Mouse (Mus musculus): Measurements from ENCODE around the gene Dmxl2. TPM values are rescaled to one million over a fixed set of nuclear protein-coding genes. Genes with fewer than 3 reads are reported as not detected.

Gene Dmxl2
- polyA plus RNA-seq, 1 experiment from 2014 or later: 1.8 TPM

DNA sequence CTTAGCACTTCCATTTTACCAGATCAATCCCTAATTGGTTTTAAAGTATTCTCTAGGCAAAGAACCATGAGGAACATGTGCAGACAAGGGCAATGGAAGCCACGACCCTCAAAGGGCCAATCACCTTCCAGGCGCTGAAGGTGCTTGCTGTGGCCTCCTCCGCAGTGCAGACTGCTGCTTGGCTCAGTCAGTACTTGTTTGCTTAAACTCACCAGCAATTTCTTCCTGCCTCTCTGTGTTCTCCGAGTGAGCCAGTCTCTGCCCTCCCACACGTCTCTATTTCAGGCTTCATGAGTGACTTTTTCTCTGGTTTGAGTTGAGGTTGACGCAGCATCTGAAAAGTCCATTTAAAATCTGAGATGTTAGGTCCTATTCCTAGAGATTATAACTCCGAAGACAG is 17.5 kb upstream of the Dmxl2 start:
- H3K9ac ChIP-seq (ENCODE audit: low read length): no peak overlapping the region
- H3K36me3 ChIP-seq (ENCODE audit: control insufficient read depth, insufficient read depth, low read length): no peaks in the 10 kb centered on the region
- ATAC-seq (ENCODE audit: low FRiP score, low TSS enrichment): no peak
- H3K27ac ChIP-seq (replicated peaks): no peak overlapping the region
- no peak overlapping the region for H3K4me2 ChIP-seq (replicated peaks; ENCODE audit: low read depth)
- 57% methylated on average over 7 of the region's 7 CpGs for WGBS
- H3K9me3 ChIP-seq (ENCODE audit: control insufficient read depth, low read length): no peaks in the 10 kb centered on the region
- no peak overlapping the region for H3K4me3 ChIP-seq (ENCODE audit: low read depth, low read length)
- DNase-seq (ENCODE audit: low spot score): no peak
- no peaks in the 10 kb centered on the region for H3K4me1 ChIP-seq (replicated peaks; ENCODE audit: control insufficient read depth, insufficient read depth)
- TF ChIP-seq CTCF (IDR thresholded peaks at IDR 0.05; ENCODE audit: low read depth) (no peak), EP300 (optimal IDR thresholded peaks at IDR 0.05) (no peak)
- H3K27me3 ChIP-seq (ENCODE audit: control insufficient read depth, insufficient read depth, low read length): no peaks in the 10 kb centered on the region

DNA sequence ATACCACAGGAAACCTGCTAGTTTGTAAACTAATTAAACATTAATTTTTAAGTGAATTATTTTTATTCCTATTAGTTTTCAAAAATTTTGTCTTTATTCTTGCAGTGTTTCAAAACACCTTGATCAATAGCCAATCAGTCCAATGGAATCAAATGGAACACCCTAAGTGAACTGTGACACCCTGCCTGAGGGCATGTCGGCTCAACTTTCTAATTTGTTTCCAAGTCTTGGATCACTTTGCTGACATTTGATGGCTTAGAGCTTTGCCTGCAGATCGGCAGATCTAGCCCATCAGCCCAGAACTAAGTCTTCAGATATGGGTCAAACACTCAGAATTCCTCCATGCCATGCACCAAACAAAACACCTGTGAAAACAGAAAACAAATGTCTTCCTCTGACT is 14.6 kb upstream of the Dmxl2 start:
- WGBS: 83% methylated on average over 2 of the region's 2 CpGs
- TF ChIP-seq EP300 (optimal IDR thresholded peaks at IDR 0.05) (no peak), CTCF (IDR thresholded peaks at IDR 0.05; ENCODE audit: low read depth) (no peak)

DNA sequence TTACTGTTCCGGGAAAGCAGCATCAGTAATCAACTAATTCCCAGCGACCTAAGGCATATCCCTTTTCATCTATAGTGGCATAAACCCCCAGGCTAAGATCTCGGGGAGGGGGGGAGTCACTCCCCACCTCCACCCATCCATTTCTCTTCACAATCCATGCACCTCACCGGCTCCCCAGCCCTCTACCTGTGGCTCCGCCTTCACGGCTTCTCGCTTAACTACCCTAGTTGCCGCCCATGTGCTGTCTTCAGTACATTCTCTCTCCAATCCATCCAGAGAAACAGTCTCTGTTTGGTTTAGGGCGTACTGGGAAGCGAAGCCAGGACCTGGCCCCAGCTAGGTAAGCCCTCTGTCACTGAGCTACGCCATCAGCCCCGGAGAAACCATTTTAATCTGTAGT is 1.4 kb upstream of the Dmxl2 start:
- no peak for TF ChIP-seq EP300 (optimal IDR thresholded peaks at IDR 0.05)
- TF ChIP-seq CTCF (IDR thresholded peaks at IDR 0.05; ENCODE audit: low read depth): no peak
- no peak overlapping the region for H3K4me3 ChIP-seq (ENCODE audit: low read depth, low read length)
- no peaks in the 10 kb centered on the region for H3K27me3 ChIP-seq (ENCODE audit: control insufficient read depth, insufficient read depth, low read length)
- no peak overlapping the region for H3K9ac ChIP-seq (ENCODE audit: low read length)
- no peaks in the 10 kb centered on the region for H3K36me3 ChIP-seq (ENCODE audit: control insufficient read depth, insufficient read depth, low read length)
- H3K4me2 ChIP-seq (replicated peaks; ENCODE audit: low read depth): peak overlapping the region; percentile 36
- H3K27ac ChIP-seq (replicated peaks): no peak overlapping the region
- 11% methylated on average over 12 of the region's 12 CpGs for WGBS
- no peak for ATAC-seq (ENCODE audit: low FRiP score, low TSS enrichment)
- H3K9me3 ChIP-seq (ENCODE audit: control insufficient read depth, low read length): no peaks in the 10 kb centered on the region
- DNase-seq (ENCODE audit: low spot score): peak; percentile 23
- no peaks in the 10 kb centered on the region for H3K4me1 ChIP-seq (replicated peaks; ENCODE audit: control insufficient read depth, insufficient read depth)

More for the DNA sequence above, 14.6 kb upstream of the Dmxl2 start:
- ATAC-seq (ENCODE audit: low FRiP score, low TSS enrichment) (no peak), DNase-seq (ENCODE audit: low spot score) (no peak)
- no peak overlapping the region for H3K4me2 ChIP-seq (replicated peaks; ENCODE audit: low read depth)
- no peaks in the 10 kb centered on the region for H3K36me3 ChIP-seq (ENCODE audit: control insufficient read depth, insufficient read depth, low read length)
- no peaks in the 10 kb centered on the region for H3K9me3 ChIP-seq (ENCODE audit: control insufficient read depth, low read length)
- H3K4me3 ChIP-seq (ENCODE audit: low read depth, low read length): no peak overlapping the region
- H3K27me3 ChIP-seq (ENCODE audit: control insufficient read depth, insufficient read depth, low read length): no peaks in the 10 kb centered on the region
- no peak overlapping the region for H3K9ac ChIP-seq (ENCODE audit: low read length)
- no peak overlapping the region for H3K27ac ChIP-seq (replicated peaks)
- no peaks in the 10 kb centered on the region for H3K4me1 ChIP-seq (replicated peaks; ENCODE audit: control insufficient read depth, insufficient read depth)

GRCm38 (mm10) chr9:54502111-54502495 is 677 bp upstream of the Dmxl2 start:
- H3K4me1 ChIP-seq (replicated peaks; ENCODE audit: control insufficient read depth, insufficient read depth): no peaks in the 10 kb centered on the region
- H3K36me3 ChIP-seq (ENCODE audit: control insufficient read depth, insufficient read depth, low read length): no peaks in the 10 kb centered on the region
- 3% methylated on average over 13 of the region's 13 CpGs for WGBS
- TF ChIP-seq CTCF (IDR thresholded peaks at IDR 0.05; ENCODE audit: low read depth): no peak
- no peak overlapping the region for H3K27ac ChIP-seq (replicated peaks)
- H3K27me3 ChIP-seq (ENCODE audit: control insufficient read depth, insufficient read depth, low read length): no peaks in the 10 kb centered on the region
- no peaks in the 10 kb centered on the region for H3K9me3 ChIP-seq (ENCODE audit: control insufficient read depth, low read length)
- peak overlapping the region; percentile 72 for H3K4me3 ChIP-seq (ENCODE audit: low read depth, low read length)
- DNase-seq (ENCODE audit: low spot score) (no peak), ATAC-seq (ENCODE audit: low FRiP score, low TSS enrichment) (peak; percentile 25; the same call in 1 of the 2 replicates)
- peak overlapping the region; percentile 67; the same call in 1 of the 2 replicates for H3K9ac ChIP-seq (ENCODE audit: low read length)
- H3K4me2 ChIP-seq (replicated peaks; ENCODE audit: low read depth): peak overlapping the region; percentile 99

DNA sequence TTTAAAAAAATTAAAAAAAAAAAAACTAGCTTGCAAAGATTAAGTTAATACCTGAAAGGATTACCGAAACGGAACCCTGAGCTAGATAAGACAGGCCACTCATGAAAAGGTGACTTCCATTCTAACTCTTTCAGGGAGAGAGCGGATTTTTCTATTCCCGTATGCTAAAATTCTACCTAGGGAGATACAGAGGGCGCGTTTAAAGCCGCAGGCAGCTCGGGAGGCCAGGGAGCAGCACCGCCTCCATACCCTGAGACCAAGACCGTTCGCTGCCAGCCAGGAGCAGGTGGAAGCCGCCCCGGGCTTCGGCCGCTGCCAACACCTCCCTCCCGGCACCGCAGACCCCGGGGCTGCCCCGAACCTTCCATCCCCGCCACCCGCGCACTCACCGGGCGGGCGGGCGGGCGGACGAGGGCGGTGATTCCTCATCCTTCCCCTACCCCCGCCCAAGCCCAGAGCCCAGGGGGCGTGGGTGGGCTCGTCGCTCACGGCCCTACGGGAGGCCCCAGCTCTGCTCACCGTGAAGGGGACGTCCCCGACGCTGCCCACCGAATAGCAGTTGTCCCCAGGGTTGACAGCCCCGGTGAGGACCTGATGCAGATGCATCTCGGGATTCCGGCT is 484 bp downstream of the Dmxl2 start:
- ATAC-seq (ENCODE audit: low FRiP score, low TSS enrichment) (peak; percentile 53), DNase-seq (ENCODE audit: low spot score) (no peak)
- H3K4me3 ChIP-seq (ENCODE audit: low read depth, low read length): peak overlapping the region; percentile 72
- peak overlapping the region; percentile 30; the same call in 1 of the 2 replicates for H3K27ac ChIP-seq (replicated peaks)
- under 1% methylated on average over 35 of the region's 43 CpGs for WGBS
- no peaks in the 10 kb centered on the region for H3K9me3 ChIP-seq (ENCODE audit: control insufficient read depth, low read length)
- no peaks in the 10 kb centered on the region for H3K36me3 ChIP-seq (ENCODE audit: control insufficient read depth, insufficient read depth, low read length)
- peak overlapping the region; percentile 99 for H3K4me2 ChIP-seq (replicated peaks; ENCODE audit: low read depth)
- H3K27me3 ChIP-seq (ENCODE audit: control insufficient read depth, insufficient read depth, low read length): no peaks in the 10 kb centered on the region
- no peaks in the 10 kb centered on the region for H3K4me1 ChIP-seq (replicated peaks; ENCODE audit: control insufficient read depth, insufficient read depth)
- TF ChIP-seq CTCF (IDR thresholded peaks at IDR 0.05; ENCODE audit: low read depth): no peak
- no peak for TF ChIP-seq EP300 (optimal IDR thresholded peaks at IDR 0.05)
- H3K9ac ChIP-seq (ENCODE audit: low read length): peak overlapping the region; percentile 67

DNA sequence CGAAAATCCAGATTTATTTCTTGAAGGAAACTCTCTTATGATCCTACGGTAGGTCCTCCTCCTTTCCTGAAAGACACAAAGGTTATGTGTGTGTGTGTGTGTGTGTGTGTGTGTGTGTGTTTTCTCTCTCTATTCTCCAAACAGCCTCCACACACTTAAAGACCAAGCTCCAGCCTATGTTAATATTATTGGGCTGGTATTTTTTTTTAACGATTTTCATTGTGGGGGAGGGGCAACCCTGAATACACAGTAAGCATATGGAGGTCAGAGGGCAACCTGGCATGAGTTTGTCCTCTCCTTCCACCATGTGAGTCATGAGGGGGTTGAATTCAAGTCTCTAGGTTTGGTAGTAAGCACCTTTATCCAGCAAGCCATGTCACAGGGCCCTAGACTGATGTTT is 1.6 kb downstream of the Dmxl2 start:
- Histone ChIP-seq H3K9ac (ENCODE audit: low read length) (no peak overlapping the region), H3K4me1 (replicated peaks; ENCODE audit: control insufficient read depth, insufficient read depth) (no peaks in the 10 kb centered on the region), H3K9me3 (ENCODE audit: control insufficient read depth, low read length) (no peaks in the 10 kb centered on the region), H3K27me3 (ENCODE audit: control insufficient read depth, insufficient read depth, low read length) (no peaks in the 10 kb centered on the region), H3K4me2 (replicated peaks; ENCODE audit: low read depth) (no peak overlapping the region), H3K36me3 (ENCODE audit: control insufficient read depth, insufficient read depth, low read length) (no peaks in the 10 kb centered on the region), H3K4me3 (ENCODE audit: low read depth, low read length) (no peak overlapping the region), H3K27ac (replicated peaks) (no peak overlapping the region)
- TF ChIP-seq EP300 (optimal IDR thresholded peaks at IDR 0.05): no peak
- no peak for TF ChIP-seq CTCF (IDR thresholded peaks at IDR 0.05; ENCODE audit: low read depth)
- 81% methylated on average over 3 of the region's 3 CpGs for WGBS
- ATAC-seq (ENCODE audit: low FRiP score, low TSS enrichment) (no peak), DNase-seq (ENCODE audit: low spot score) (no peak)

Measured in stomach, postnatal 0 days (tissue).